Mouse (Mus musculus) macrophage (primary cell): ENCODE data around the gene Tnn. TPM values are rescaled to one million over a fixed set of nuclear protein-coding genes. Genes with fewer than 3 reads are reported as not detected.

ENCODE experiments used
- H3K27ac ChIP-seq: fragments of 350-480 bp; formaldehyde crosslinking; 2 replicates; pipeline ENCODE4 v1.9.0; 2021
- H3K36me3 ChIP-seq: fragments of 350-480 bp; formaldehyde crosslinking; 2 replicates; pipeline ENCODE4 v1.9.0; 2021; ENCODE audit errors: inconsistent target
- H3K4me3 ChIP-seq: fragments of 350-480 bp; formaldehyde crosslinking; 2 replicates; pipeline ENCODE4 v1.9.0; 2021; ENCODE audit errors: inconsistent target
- H3K79me2 ChIP-seq: fragments of 350-480 bp; formaldehyde crosslinking; 2 replicates; pipeline ENCODE4 v1.9.0; 2021; ENCODE audit errors: inconsistent target
- WGBS: methylation state at CpG from one replicate; pipeline ENCODE4 v1.1.7; 2026; ENCODE audit warnings: inconsistent platforms; ENCODE audit not compliant: missing documents; 5-methylcytosine and 5-hydroxymethylcytosine counted together
- polyA plus RNA-seq: library from polyadenylated mRNA; stranded (reverse); fragments of 250-400 nt; gene quantifications from 3 replicates; pipeline ENCODE4 v1.2.4, GENCODE M21; 2018; ENCODE audit warnings: inconsistent platforms

Tnn gene
- polyA plus RNA-seq, 1 experiment from 2014 or later = not detected

GRCm38 (mm10) chr1:160043271-160043975 is 110.0 kb downstream of the Tnn start:
- H3K27ac ChIP-seq = no peak overlapping the region

GRCm38 (mm10) chr1:160042351-160042750 is 111.0 kb downstream of the Tnn start:
- Histone ChIP-seq H3K27ac (no peak overlapping the region), H3K79me2 (no peaks in the 10 kb centered on the region), H3K4me3 (no peak overlapping the region), H3K36me3 (no peaks in the 10 kb centered on the region)
- 90% methylated on average over 7 of the region's 7 CpGs for WGBS

More at GRCm38 (mm10) chr1:160043271-160043975, 110.0 kb downstream of the Tnn start:
- H3K4me3 ChIP-seq = no peak overlapping the region
- no peaks in the 10 kb centered on the region for H3K79me2 ChIP-seq
- WGBS = 91% methylated on average over 13 of the region's 13 CpGs
- H3K36me3 ChIP-seq = no peaks in the 10 kb centered on the region

DNA sequence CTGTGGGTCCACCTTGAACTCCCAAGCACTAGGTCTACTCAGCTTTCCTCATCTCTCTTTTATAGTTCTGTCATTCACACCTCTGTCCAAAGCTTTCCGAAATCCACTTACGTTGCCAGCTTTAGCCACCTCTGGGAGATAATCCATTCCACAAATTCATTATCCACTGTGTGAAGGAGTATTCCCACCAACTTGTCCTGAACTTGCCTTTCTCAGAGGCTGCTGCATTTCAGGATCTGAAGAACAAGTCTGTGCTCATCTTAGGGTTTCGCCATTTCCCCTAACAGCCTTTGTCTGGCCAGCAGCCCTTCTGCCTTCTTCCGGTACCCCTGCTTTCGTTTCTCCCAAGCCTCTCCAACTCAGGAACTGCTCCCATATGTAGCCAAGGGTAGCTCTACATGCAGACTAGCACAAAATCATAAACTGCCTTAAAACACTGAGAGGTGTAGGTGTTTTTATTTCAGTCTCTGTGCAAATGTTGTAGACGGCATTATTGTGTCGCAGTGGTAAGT is 112.1 kb downstream of the Tnn start:
- H3K79me2 ChIP-seq = no peaks in the 10 kb centered on the region
- H3K36me3 ChIP-seq = no peaks in the 10 kb centered on the region
- 55% methylated on average over 7 of the region's 7 CpGs for WGBS
- no peak overlapping the region for H3K27ac ChIP-seq
- H3K4me3 ChIP-seq = no peak overlapping the region

DNA sequence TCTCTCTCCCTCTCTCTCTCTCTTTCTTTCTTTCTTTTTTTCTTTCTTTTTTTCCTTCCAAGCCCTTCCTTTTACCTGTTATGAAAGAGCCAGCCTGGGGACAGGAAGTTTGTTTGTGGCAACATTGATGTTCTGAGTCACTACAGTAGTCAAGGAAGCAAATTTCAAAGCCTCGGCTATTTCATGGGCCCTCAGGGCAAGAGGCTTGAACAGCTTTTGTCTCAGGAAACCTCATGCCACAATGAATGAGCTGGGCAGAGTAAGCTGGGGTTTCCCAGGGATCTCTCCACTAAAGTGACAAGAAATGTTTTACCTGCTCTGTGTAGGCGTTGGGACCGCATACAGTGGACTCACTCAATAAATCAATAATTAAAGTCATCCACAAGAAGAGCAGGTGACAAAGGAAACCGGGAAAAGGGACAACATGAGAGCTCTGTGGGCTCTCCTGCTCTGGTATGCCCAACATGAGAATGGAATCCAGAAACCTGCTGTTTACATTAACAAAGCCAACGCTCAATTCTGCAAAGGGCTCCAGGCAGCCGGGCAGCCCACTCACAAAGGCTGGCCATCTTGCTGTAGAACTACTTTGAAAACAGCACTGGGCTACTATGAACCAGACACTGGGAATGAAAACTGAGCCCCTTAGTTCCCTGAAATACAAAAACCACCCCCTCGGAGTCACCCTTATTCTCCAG is 113.3 kb downstream of the Tnn start:
- Histone ChIP-seq H3K4me3 (no peak overlapping the region), H3K79me2 (no peaks in the 10 kb centered on the region), H3K27ac (no peak overlapping the region), H3K36me3 (no peaks in the 10 kb centered on the region)
- 70% methylated on average over 7 of the region's 7 CpGs for WGBS

GRCm38 (mm10) chr1:160036996-160037521 is 116.3 kb downstream of the Tnn start:
- Histone ChIP-seq H3K4me3 (no peak overlapping the region), H3K79me2 (no peaks in the 10 kb centered on the region), H3K27ac (no peak overlapping the region), H3K36me3 (no peaks in the 10 kb centered on the region)
- WGBS = 100% methylated on average over 3 of the region's 5 CpGs

- H3K36me3 ChIP-seq = no peaks in the 10 kb centered on the region
- H3K79me2 ChIP-seq = no peaks in the 10 kb centered on the region
- no peak overlapping the region for H3K27ac ChIP-seq
- WGBS = 89% methylated on average over 3 of the region's 3 CpGs
- H3K4me3 ChIP-seq = no peak overlapping the region
Measured at GRCm38 (mm10) chr1:160035561-160035960, 117.8 kb downstream of the Tnn start.

Other genes starting within 250 kb of the Tnn start
- gene 4930523C07Rik, start 109.2 kb downstream of the Tnn start, polyA plus RNA-seq = 0.33 to 2.1 TPM (median 0.75 TPM) in 3 replicates
- gene Mrps14, start 41.6 kb upstream of the Tnn start, polyA plus RNA-seq = 21.0 to 70.9 TPM (median 48.1 TPM) in 3 replicates
- gene Cacybp, start 59.3 kb upstream of the Tnn start, polyA plus RNA-seq = 63.0 to 123 TPM (median 82.7 TPM) in 3 replicates